Mouse (Mus musculus) brain, embryonic 18.5 days (tissue): ENCODE data around the gene Ppfibp1.

Experiments used
- DNase-seq: peaks from one replicate; pipeline ENCODE4 v3.0.0-alpha.2; 2012; ENCODE audit warnings: low read depth, low spot score

The Ppfibp1 gene

GRCm38 (mm10) chr6:146995391-146995790 is 107.1 kb downstream of the Ppfibp1 start:
- DNase-seq = no peak

- DNase-seq = no peak
Measured at GRCm38 (mm10) chr6:146995878-146996277, 107.6 kb downstream of the Ppfibp1 start.

- no peak for DNase-seq
Measured at GRCm38 (mm10) chr6:146997006-146997405, 108.7 kb downstream of the Ppfibp1 start.

- no peak for DNase-seq
Measured at GRCm38 (mm10) chr6:146998710-146999109, 110.4 kb downstream of the Ppfibp1 start.

- no peak for DNase-seq
Measured at GRCm38 (mm10) chr6:146999302-146999701, 111.0 kb downstream of the Ppfibp1 start.

GRCm38 (mm10) chr6:146999755-147000154 is 111.5 kb downstream of the Ppfibp1 start:
- DNase-seq = no peak

- DNase-seq = no peak
Measured at GRCm38 (mm10) chr6:147008148-147008547, 119.9 kb downstream of the Ppfibp1 start.

GRCm38 (mm10) chr6:147010358-147010757 is 122.1 kb downstream of the Ppfibp1 start:
- DNase-seq = no peak

GRCm38 (mm10) chr6:147010811-147011520 is 122.7 kb downstream of the Ppfibp1 start:
- DNase-seq = no peak

GRCm38 (mm10) chr6:147011555-147011954 is 123.3 kb downstream of the Ppfibp1 start:
- no peak for DNase-seq

- DNase-seq = no peak
Measured at GRCm38 (mm10) chr6:147011977-147012376, 123.7 kb downstream of the Ppfibp1 start.

- no peak for DNase-seq
Measured at GRCm38 (mm10) chr6:147013546-147013945, 125.3 kb downstream of the Ppfibp1 start.

- DNase-seq = no peak
Measured at GRCm38 (mm10) chr6:147017906-147018305, 129.6 kb downstream of the Ppfibp1 start.

GRCm38 (mm10) chr6:147018364-147018763 is 130.1 kb downstream of the Ppfibp1 start:
- DNase-seq = no peak

GRCm38 (mm10) chr6:147021181-147021580 is 132.9 kb downstream of the Ppfibp1 start:
- no peak for DNase-seq

GRCm38 (mm10) chr6:147022375-147023132 is 134.3 kb downstream of the Ppfibp1 start:
- DNase-seq = no peak

- no peak for DNase-seq
Measured at GRCm38 (mm10) chr6:147023133-147023395, 134.8 kb downstream of the Ppfibp1 start.

- DNase-seq = no peak
Measured at GRCm38 (mm10) chr6:147023568-147023967, 135.3 kb downstream of the Ppfibp1 start.

- DNase-seq = no peak
Measured at GRCm38 (mm10) chr6:147024761-147025160, 136.5 kb downstream of the Ppfibp1 start.

- no peak for DNase-seq
Measured at GRCm38 (mm10) chr6:147028396-147028795, 140.1 kb downstream of the Ppfibp1 start.

GRCm38 (mm10) chr6:147029591-147029990 is 141.3 kb downstream of the Ppfibp1 start:
- DNase-seq = no peak

- DNase-seq = no peak
Measured at GRCm38 (mm10) chr6:147030096-147030885, 142.0 kb downstream of the Ppfibp1 start.
